Mouse (Mus musculus): ENCODE measurements around the gene Mib2.

Gene Mib2

DNA sequence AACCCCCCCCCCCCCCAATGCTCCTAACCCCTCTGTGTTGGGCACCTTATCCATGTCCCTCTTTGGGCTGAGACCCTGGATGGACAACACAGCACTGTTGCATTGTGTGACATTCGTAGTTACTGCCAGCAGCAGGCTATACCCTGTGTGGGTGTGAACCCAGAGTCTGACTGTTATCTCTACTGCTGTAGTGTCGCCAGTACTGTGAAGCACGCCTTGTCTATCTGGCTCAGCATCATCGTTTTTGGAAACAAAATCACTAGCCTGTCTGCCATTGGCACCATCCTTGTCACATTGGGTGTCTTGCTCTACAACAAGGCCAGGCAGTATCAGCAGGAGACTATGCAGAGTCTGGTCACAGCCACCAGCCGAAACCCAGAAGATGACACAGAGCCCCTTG lies 50.7 kb downstream of the Mib2 start:
- DNase-seq (ENCODE audit: low read depth, low spot score): no peak

DNA sequence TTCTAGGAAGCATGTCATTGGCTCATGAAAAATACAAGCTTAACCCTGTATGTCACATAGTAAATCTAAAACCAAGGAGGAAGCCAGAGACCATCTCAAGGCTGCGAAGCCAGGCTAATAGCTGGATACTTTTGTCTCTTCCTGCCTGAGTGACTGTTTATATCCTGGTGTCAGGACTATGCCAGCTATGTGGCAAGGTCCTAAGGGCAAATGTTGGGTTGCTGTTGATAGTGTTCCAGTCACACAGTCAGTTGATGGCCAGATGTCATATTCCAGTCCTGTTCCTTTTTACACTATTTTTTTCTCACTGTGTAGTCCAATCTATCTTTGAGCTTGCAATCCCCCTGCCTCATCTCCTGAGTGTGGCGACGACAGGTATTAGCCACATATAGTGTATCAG lies 55.7 kb downstream of the Mib2 start:
- no peak for DNase-seq (ENCODE audit: low read depth, low spot score)

DNA sequence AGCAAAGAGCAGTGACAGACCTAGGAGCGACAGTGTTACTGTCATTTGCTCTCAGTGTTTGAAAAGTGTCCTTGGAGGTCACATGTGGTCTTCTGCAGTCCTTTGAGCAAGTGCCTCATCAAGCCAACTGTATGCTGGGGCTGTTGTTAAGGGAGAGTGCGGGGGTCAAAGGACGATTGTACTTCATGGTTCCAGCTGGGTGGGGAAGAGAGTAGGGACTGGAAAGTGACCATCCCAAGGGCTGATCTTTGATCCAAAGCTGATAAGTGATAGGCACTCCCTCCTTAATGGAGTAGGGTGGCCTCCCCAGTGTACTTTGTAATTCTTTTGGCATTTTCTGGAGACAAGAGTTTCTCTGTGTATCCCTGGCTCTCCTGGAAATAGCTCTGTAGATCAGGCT lies 57.1 kb downstream of the Mib2 start:
- no peak for DNase-seq (ENCODE audit: low read depth, low spot score)

DNA sequence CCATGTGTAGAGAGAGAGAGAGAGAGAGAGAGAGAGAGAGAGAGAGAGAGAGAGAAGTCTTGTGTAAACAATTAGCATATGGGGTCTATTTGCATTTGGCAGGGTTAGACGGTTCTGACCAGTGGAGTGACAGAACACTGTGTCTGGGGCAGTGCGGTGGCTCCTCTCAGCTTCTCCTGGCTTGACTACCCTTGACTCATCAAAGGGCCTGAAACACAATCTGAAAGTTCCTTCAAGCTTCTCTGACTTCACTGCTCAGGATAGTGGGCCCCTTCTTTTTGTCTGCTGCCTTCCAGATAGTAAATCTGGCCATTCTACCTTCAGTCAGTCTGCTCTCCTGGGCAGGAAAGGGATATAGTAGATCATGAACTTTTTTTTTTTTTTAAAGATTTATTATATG lies 62.2 kb downstream of the Mib2 start:
- DNase-seq (ENCODE audit: low read depth, low spot score): no peak

DNA sequence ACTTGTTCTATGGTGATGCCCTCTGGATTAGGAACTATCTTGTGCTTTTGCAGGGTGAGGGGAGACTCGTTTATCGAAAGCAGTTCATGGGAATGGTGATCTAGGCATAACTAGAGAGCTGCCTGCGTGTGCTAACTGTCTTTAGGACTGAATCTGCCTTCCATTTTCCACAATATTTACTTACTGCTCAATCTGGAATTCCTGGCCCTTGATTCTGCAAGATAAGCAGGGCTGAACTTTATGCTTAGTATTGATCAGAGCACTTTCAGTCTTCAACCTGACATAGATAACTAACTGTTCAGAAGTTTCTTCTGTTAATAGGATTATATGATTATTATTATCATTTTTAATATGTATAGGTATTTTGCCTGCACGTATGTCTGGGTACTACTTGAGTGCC lies 63.9 kb downstream of the Mib2 start:
- no peak for DNase-seq (ENCODE audit: low read depth, low spot score)
